Mouse (Mus musculus): ENCODE results near the gene Krtap9-1. TPM values are rescaled to one million over a fixed set of nuclear protein-coding genes. Genes with fewer than 3 reads are reported as not detected.
"Not testable (repeated sequence)": the region's sequence is repeated elsewhere in the genome, so short reads cannot be mapped to it uniquely, and the experiment has no call there.

Gene Krtap9-1
- total RNA-seq (2021) (not detected), polyA plus RNA-seq (2012; rRNA removed) (not detected in 2 replicates)
- long read RNA-seq = 0 reads

- WGBS = 57% methylated on average over 1 of the region's 1 CpGs
- not testable (repeated sequence) for H3K27ac ChIP-seq, H3K4me3 ChIP-seq
These were observed at the start of gene Krtap9-1 for GRCm38 (mm10) chr11:99873089-99873488. TSS of gene Krtap9-1 (plus strand) at chr11:99873389.

DNA sequence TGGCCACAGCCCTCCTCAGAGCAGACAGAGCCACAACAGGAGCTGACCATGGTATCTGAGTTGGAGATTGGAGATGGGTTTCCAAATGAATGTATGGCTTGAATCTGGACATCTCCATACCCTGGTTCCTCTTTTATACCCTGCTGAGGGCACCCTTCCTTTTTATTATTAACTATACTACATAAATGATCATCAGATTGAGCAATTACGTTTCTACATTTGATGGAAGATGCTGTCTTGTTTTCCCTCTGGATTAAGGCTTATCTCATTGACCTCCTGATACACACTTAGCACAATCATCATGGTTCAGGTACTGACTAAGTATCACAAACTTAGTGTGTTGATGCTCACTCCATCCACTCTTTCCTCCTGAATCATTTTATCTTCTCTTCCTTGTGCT is 35.2 kb upstream of the Krtap9-1 start, which contains the start of gene 2300003K06Rik:
2300003K06Rik (minus strand) TSS at position 101 of the 400 bp plus-strand sequence.
- DNase-seq = no peak
- no peak within 1 kb of the TSS for H3K4me3 ChIP-seq
- H3K4me1 ChIP-seq (ENCODE audit: control insufficient read depth, insufficient read depth, low read length) = no peaks in the 10 kb centered on the region
- no peak within 1 kb of the TSS for H3K9ac ChIP-seq (ENCODE audit: low read depth, low read length)
- no peak within 1 kb of the TSS for H3K27ac ChIP-seq
- no peaks in the 10 kb centered on the region for H3K27me3 ChIP-seq (ENCODE audit: control insufficient read depth, insufficient read depth, low read length)
- TF ChIP-seq CTCF (IDR thresholded peaks at IDR 0.05) (no peak), EP300 (IDR thresholded peaks at IDR 0.05; ENCODE audit: insufficient read depth, low read depth, low read length) (no peak)
- no peaks in the 10 kb centered on the region for H3K79me2 ChIP-seq (replicated peaks; ENCODE audit: control insufficient read depth, insufficient read depth, low read length)
- intact Hi-C loops (cut with DNase I) = no loop called here
- WGBS = 43% methylated on average over 1 of the region's 1 CpGs
- H3K36me3 ChIP-seq (ENCODE audit: control insufficient read depth, insufficient read depth, low read length) = no peaks in the 10 kb centered on the region

More at GRCm38 (mm10) chr11:99873089-99873488, at the start of gene Krtap9-1:
- intact Hi-C loops (cut with DNase I); H3K4me1 ChIP-seq (ENCODE audit: control insufficient read depth, insufficient read depth, low read length); DNase-seq; H3K36me3 ChIP-seq (ENCODE audit: control insufficient read depth, insufficient read depth, low read length); H3K79me2 ChIP-seq (replicated peaks; ENCODE audit: control insufficient read depth, insufficient read depth, low read length); H3K9ac ChIP-seq (ENCODE audit: low read depth, low read length); H3K27me3 ChIP-seq (ENCODE audit: control insufficient read depth, insufficient read depth, low read length): not testable (repeated sequence)

DNA sequence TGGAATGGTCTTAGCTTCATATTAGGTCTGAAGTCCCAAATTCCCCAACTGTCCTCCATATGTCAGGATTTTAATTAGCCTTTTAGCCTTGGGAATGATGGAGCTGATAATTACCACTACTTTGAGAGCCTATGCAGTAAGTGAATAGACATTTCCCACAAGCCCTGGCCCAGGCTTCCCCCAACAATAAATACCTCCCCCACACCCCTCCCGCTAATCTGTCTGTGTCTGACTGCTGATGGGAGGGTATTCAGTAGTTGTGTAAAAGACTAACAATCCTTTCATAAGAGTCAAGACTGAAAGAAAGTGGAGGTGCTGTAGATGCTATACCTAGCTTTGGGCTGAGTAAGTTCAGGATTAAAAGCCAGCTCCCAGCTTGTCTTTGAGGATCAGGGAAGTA is 31.0 kb upstream of the Krtap9-1 start:
- no peaks in the 10 kb centered on the region for H3K36me3 ChIP-seq (ENCODE audit: control insufficient read depth, insufficient read depth, low read length)
- H3K4me1 ChIP-seq (ENCODE audit: control insufficient read depth, insufficient read depth, low read length) = no peaks in the 10 kb centered on the region
- no peaks in the 10 kb centered on the region for H3K79me2 ChIP-seq (replicated peaks; ENCODE audit: control insufficient read depth, insufficient read depth, low read length)
- WGBS = 73% methylated on average over 1 of the region's 1 CpGs
- no peak overlapping the region for H3K9ac ChIP-seq (ENCODE audit: low read depth, low read length)
- H3K27me3 ChIP-seq (ENCODE audit: control insufficient read depth, insufficient read depth, low read length) = no peaks in the 10 kb centered on the region
- intact Hi-C loops (cut with DNase I) = no loop called here
- TF ChIP-seq EP300 (IDR thresholded peaks at IDR 0.05; ENCODE audit: insufficient read depth, low read depth, low read length) = no peak
- no peak for TF ChIP-seq CTCF (IDR thresholded peaks at IDR 0.05)
- TF ChIP-seq POLR2A (IDR thresholded peaks at IDR 0.05; ENCODE audit: insufficient read depth, low read depth, low read length) = no peak
- no peak overlapping the region for H3K4me3 ChIP-seq
- DNase-seq = no peak
- H3K27ac ChIP-seq = no peak overlapping the region

- DNase-seq = no peak
- no peak overlapping the region for H3K4me3 ChIP-seq
- TF ChIP-seq CTCF (IDR thresholded peaks at IDR 0.05) (no peak), EP300 (IDR thresholded peaks at IDR 0.05; ENCODE audit: insufficient read depth, low read depth, low read length) (no peak), POLR2A (IDR thresholded peaks at IDR 0.05; ENCODE audit: insufficient read depth, low read depth, low read length) (no peak)
- H3K36me3 ChIP-seq (ENCODE audit: control insufficient read depth, insufficient read depth, low read length) = no peaks in the 10 kb centered on the region
- no peaks in the 10 kb centered on the region for H3K4me1 ChIP-seq (ENCODE audit: control insufficient read depth, insufficient read depth, low read length)
- H3K27ac ChIP-seq = no peak overlapping the region
- 72% methylated on average over 2 of the region's 2 CpGs for WGBS
- H3K27me3 ChIP-seq (ENCODE audit: control insufficient read depth, insufficient read depth, low read length) = no peaks in the 10 kb centered on the region
- H3K79me2 ChIP-seq (replicated peaks; ENCODE audit: control insufficient read depth, insufficient read depth, low read length) = no peaks in the 10 kb centered on the region
- intact Hi-C loops (cut with DNase I) = no loop called here
- H3K9ac ChIP-seq (ENCODE audit: low read depth, low read length) = no peak overlapping the region
These were observed 26.4 kb upstream of the Krtap9-1 start for GRCm38 (mm10) chr11:99846746-99847145.

DNA sequence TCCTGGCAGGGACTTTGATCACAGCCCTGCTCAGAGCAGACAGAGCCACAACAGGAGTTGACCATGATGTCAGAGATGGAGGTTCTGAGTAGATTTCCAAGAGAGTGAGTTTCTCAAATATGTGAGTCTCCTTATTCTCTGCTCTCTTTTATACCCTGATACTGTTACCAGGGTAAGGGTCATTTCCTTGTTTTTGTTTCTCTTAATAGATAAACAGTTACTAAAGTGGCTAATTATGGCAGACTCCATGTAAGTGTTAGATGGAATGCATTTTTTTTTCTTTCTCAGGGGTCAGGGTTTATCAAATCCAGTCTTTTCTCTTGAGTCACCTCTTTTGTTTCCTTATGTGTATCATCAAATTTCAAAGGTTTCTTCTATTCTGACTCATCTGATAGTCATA is 21.7 kb upstream of the Krtap9-1 start, which contains the start of gene Krtap4-16:
Krtap4-16 (minus strand) TSS at position 101 of the 400 bp plus-strand sequence.
- TF ChIP-seq CTCF (IDR thresholded peaks at IDR 0.05) (no peak), EP300 (IDR thresholded peaks at IDR 0.05; ENCODE audit: insufficient read depth, low read depth, low read length) (no peak), POLR2A (IDR thresholded peaks at IDR 0.05; ENCODE audit: insufficient read depth, low read depth, low read length) (no peak)
- no peak within 1 kb of the TSS for H3K4me3 ChIP-seq
- no peak within 1 kb of the TSS for H3K27ac ChIP-seq
- H3K4me1 ChIP-seq (ENCODE audit: control insufficient read depth, insufficient read depth, low read length) = no peaks in the 10 kb centered on the region
- DNase-seq = no peak
- no peaks in the 10 kb centered on the region for H3K36me3 ChIP-seq (ENCODE audit: control insufficient read depth, insufficient read depth, low read length)
- no peaks in the 10 kb centered on the region for H3K79me2 ChIP-seq (replicated peaks; ENCODE audit: control insufficient read depth, insufficient read depth, low read length)
- H3K27me3 ChIP-seq (ENCODE audit: control insufficient read depth, insufficient read depth, low read length) = no peaks in the 10 kb centered on the region
- no peak within 1 kb of the TSS for H3K9ac ChIP-seq (ENCODE audit: low read depth, low read length)
- intact Hi-C loops (cut with DNase I) = no loop called here

- Histone ChIP-seq H3K4me1 (ENCODE audit: control insufficient read depth, insufficient read depth, low read length) (no peaks in the 10 kb centered on the region), H3K36me3 (ENCODE audit: control insufficient read depth, insufficient read depth, low read length) (no peaks in the 10 kb centered on the region), H3K79me2 (replicated peaks; ENCODE audit: control insufficient read depth, insufficient read depth, low read length) (no peaks in the 10 kb centered on the region), H3K9ac (ENCODE audit: low read depth, low read length) (no peak overlapping the region), H3K27me3 (ENCODE audit: control insufficient read depth, insufficient read depth, low read length) (no peaks in the 10 kb centered on the region), H3K4me3 (no peak overlapping the region), H3K27ac (no peak overlapping the region)
- intact Hi-C loops (cut with DNase I) = no loop called here
- DNase-seq = no peak
- 54% methylated on average over 3 of the region's 3 CpGs for WGBS
- no peak for TF ChIP-seq EP300 (IDR thresholded peaks at IDR 0.05; ENCODE audit: insufficient read depth, low read depth, low read length)
- no peak for TF ChIP-seq POLR2A (IDR thresholded peaks at IDR 0.05; ENCODE audit: insufficient read depth, low read depth, low read length)
- no peak for TF ChIP-seq CTCF (IDR thresholded peaks at IDR 0.05)
These were observed 19.1 kb upstream of the Krtap9-1 start for GRCm38 (mm10) chr11:99854121-99854520.
